Mouse (Mus musculus): ENCODE measurements at regions not wholly inside any gene's neighbourhood (a gene's known extent, or its start where the extent isn't known, plus 50 kb on each side); places are given as distances from the start of the nearest gene placed in this dataset.

DNA sequence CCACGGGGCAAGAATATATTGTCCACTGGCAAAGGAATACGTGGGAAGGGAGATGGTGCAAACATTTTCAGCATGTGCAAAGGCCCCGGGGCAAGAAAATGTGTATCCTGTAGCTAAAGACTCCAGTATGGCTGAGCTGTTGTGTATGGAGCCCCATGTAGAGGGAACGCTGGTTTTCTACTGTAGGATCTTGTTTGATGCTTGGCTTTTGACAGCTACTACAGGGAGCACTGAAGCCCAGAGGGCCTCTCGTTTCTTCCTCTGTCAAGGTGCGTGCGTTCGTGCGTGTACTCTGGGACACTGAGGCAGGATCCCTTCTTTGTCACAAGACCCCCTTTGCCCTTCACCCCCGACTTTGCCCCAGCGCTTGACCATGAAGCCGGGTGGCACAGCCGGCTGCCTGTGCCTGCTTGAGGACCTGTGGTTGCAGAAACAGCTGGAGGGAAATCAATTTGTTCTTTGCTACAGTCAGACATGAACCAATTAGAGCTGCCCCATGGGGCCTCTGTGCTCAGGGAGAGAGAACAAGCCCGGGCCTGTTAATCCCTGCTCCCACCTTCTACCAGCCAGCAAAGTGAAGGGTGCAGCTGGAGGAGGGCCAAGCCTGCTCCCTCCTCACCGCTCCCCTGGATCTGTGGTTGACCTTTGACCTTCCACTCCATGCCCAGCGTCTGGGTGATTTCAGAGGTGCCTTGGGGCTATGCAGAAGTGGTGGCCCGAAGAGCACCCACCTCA is 329.5 kb upstream of the Dio3 start:
- in situ Hi-C loops (cut with MboI; ENCODE audit: low pct_ligation_motif_present, low pct_unique_long_range_greater_than_20kb, low sequenced_read_pairs) (no loop called here), dilution Hi-C loops (cut with MboI; ENCODE audit: extremely low pct_ligation_motif_present, extremely low pct_unique_long_range_greater_than_20kb, low sequenced_read_pairs) (no loop called here)
- H3K27ac ChIP-seq (ENCODE audit: insufficient read depth, low read depth): no peak overlapping the region
- H3K9me3 ChIP-seq (replicated peaks; ENCODE audit: low read length): peaks cover 88% of the 10 kb centered on the region
- no peaks in the 10 kb centered on the region for H3K79me2 ChIP-seq (replicated peaks; ENCODE audit: control insufficient read depth, extremely low read depth, insufficient read depth, poor library complexity, severe bottlenecking)
- no peaks in the 10 kb centered on the region for H3K4me1 ChIP-seq (ENCODE audit: control insufficient read depth in 1 of 2, insufficient read depth in 2 of 2)
- H3K4me2 ChIP-seq (ENCODE audit: insufficient read depth, low read depth, poor library complexity, severe bottlenecking): no peak overlapping the region
- H3K27me3 ChIP-seq (replicated peaks): no peaks in the 10 kb centered on the region
- no peaks in the 10 kb centered on the region for H3K36me3 ChIP-seq (replicated peaks in 1 of 2; ENCODE audit: control insufficient read depth in 1 of 2, insufficient read depth in 1 of 2, low read length in 1 of 2)
- no peak for DNase-seq (ENCODE audit: extremely low read depth)
- no peak overlapping the region for H3K4me3 ChIP-seq (replicated peaks in 1 of 3; ENCODE audit: low read depth in 2 of 3, low read length in 2 of 3, poor library complexity in 1 of 3)
- no peak for TF ChIP-seq RAD21 (IDR thresholded peaks at IDR 0.05; ENCODE audit: low read depth, low read length)
- no peak for TF ChIP-seq TBP (conservative IDR thresholded peaks at IDR 0.05; ENCODE audit: low read depth, low read length)
- TF ChIP-seq SIN3A (IDR thresholded peaks at IDR 0.05; ENCODE audit: low read length): no peak
- TF ChIP-seq TCF12 (IDR thresholded peaks at IDR 0.05; ENCODE audit: low read depth, low read length): no peak
- TF ChIP-seq CTCF (conservative IDR thresholded peaks at IDR 0.05 in 1 of 2, IDR thresholded peaks at IDR 0.05 in 1 of 2; ENCODE audit: low read depth in 2 of 2, low read length in 2 of 2): no peak
- no peak for TF ChIP-seq MAFK (IDR thresholded peaks at IDR 0.05; ENCODE audit: insufficient replicate concordance, low read length)
- H3K9ac ChIP-seq (ENCODE audit: insufficient read depth, low read depth): no peak overlapping the region

DNA sequence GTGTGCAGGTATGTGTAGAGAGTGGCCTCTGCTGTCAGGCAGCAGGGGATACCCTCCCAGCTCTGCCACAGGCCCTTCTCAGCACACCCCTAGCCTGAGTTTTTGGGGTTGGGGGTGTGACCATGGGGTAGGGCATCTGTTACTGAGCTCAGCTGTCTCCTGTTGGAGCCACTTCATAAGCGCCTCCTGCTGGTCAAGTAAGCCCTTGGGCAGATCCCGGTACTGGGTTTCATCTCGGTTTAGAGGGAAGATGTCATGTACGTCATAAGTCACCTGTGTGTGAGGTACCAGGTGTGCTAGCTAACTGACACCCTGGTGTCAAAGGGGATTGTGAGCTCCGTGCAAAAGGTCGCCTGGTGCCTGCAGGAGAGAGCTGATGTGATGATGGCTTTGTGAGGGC is 328.2 kb upstream of the Dio3 start:
- no peak overlapping the region for H3K4me3 ChIP-seq (replicated peaks in 1 of 3; ENCODE audit: low read depth in 2 of 3, low read length in 2 of 3, poor library complexity in 1 of 3)
- no peak overlapping the region for H3K4me2 ChIP-seq (ENCODE audit: insufficient read depth, low read depth, poor library complexity, severe bottlenecking)
- H3K27me3 ChIP-seq (replicated peaks): no peaks in the 10 kb centered on the region
- dilution Hi-C loops (cut with MboI; ENCODE audit: extremely low pct_ligation_motif_present, extremely low pct_unique_long_range_greater_than_20kb, low sequenced_read_pairs): no loop called here
- H3K4me1 ChIP-seq (ENCODE audit: control insufficient read depth in 1 of 2, insufficient read depth in 2 of 2): no peaks in the 10 kb centered on the region
- no peaks in the 10 kb centered on the region for H3K79me2 ChIP-seq (replicated peaks; ENCODE audit: control insufficient read depth, extremely low read depth, insufficient read depth, poor library complexity, severe bottlenecking)
- no peak for DNase-seq (ENCODE audit: extremely low read depth)
- H3K36me3 ChIP-seq (replicated peaks in 1 of 2; ENCODE audit: control insufficient read depth in 1 of 2, insufficient read depth in 1 of 2, low read length in 1 of 2): no peaks in the 10 kb centered on the region
- no peak for TF ChIP-seq CHD2 (IDR thresholded peaks at IDR 0.05; ENCODE audit: low read length)
- TF ChIP-seq MYC (IDR thresholded peaks at IDR 0.05; ENCODE audit: low read depth, low read length): no peak
- TF ChIP-seq RAD21 (IDR thresholded peaks at IDR 0.05; ENCODE audit: low read depth, low read length): no peak
- no peak for TF ChIP-seq ZNF384 (IDR thresholded peaks at IDR 0.05; ENCODE audit: low read depth, low read length)
- TF ChIP-seq ZKSCAN1 (IDR thresholded peaks at IDR 0.05; ENCODE audit: borderline replicate concordance, low read depth, low read length): no peak
- TF ChIP-seq MAFK (IDR thresholded peaks at IDR 0.05; ENCODE audit: insufficient replicate concordance, low read length): no peak
- no peak for TF ChIP-seq SIN3A (IDR thresholded peaks at IDR 0.05; ENCODE audit: low read length)
- no peak for TF ChIP-seq KAT2A (IDR thresholded peaks at IDR 0.05; ENCODE audit: insufficient replicate concordance, low read length)
- no peak for TF ChIP-seq RCOR1 (conservative IDR thresholded peaks at IDR 0.05; ENCODE audit: low read depth, low read length)
- TF ChIP-seq ETS1 (conservative IDR thresholded peaks at IDR 0.05; ENCODE audit: low read depth, low read length): no peak
- no peak for TF ChIP-seq ZC3H11A (IDR thresholded peaks at IDR 0.05; ENCODE audit: low read depth, low read length)
- no peak for TF ChIP-seq E2F4 (IDR thresholded peaks at IDR 0.05; ENCODE audit: insufficient replicate concordance, low read depth, low read length)
- no peak for TF ChIP-seq NRF1 (IDR thresholded peaks at IDR 0.05; ENCODE audit: low read depth, low read length)
- TF ChIP-seq EP300 (IDR thresholded peaks at IDR 0.05; ENCODE audit: low read length): no peak
- TF ChIP-seq TCF12 (IDR thresholded peaks at IDR 0.05; ENCODE audit: low read depth, low read length): no peak
- TF ChIP-seq CHD1 (IDR thresholded peaks at IDR 0.05; ENCODE audit: low read depth, low read length): no peak
- TF ChIP-seq MAX (IDR thresholded peaks at IDR 0.05; ENCODE audit: low read length): no peak
- TF ChIP-seq USF1 (IDR thresholded peaks at IDR 0.05; ENCODE audit: low read depth, low read length): no peak
- TF ChIP-seq JUND (conservative IDR thresholded peaks at IDR 0.05; ENCODE audit: low read depth, low read length): no peak
- TF ChIP-seq GABPA (IDR thresholded peaks at IDR 0.05; ENCODE audit: insufficient replicate concordance, low read depth, low read length): no peak
- no peak overlapping the region for H3K9ac ChIP-seq (ENCODE audit: insufficient read depth, low read depth)
- in situ Hi-C loops (cut with MboI; ENCODE audit: low pct_ligation_motif_present, low pct_unique_long_range_greater_than_20kb, low sequenced_read_pairs): no loop called here
- H3K9me3 ChIP-seq (replicated peaks; ENCODE audit: low read length): peaks cover 91% of the 10 kb centered on the region
- H3K27ac ChIP-seq (ENCODE audit: insufficient read depth, low read depth): no peak overlapping the region

Measured in CH12.LX (cell line).